Mouse (Mus musculus) splenic B cell, adult 2 months (primary cell): ENCODE results near the gene Bpifb3.

ENCODE experiments used
- DNase-seq: peaks from one replicate; pipeline ENCODE4 v3.0.0-alpha.2; 2011; ENCODE audit warnings: low read depth, low spot score
- H3K27me3 ChIP-seq: 2 replicates; pipeline ENCODE4 v1.6.1; 2012; ENCODE audit warnings: mild to moderate bottlenecking, low read length, moderate library complexity, mixed read lengths; ENCODE audit not compliant: control insufficient read depth, poor library complexity, insufficient read depth, severe bottlenecking
- H3K36me3 ChIP-seq: 2 replicates; pipeline ENCODE4 v1.6.1; 2012; ENCODE audit warnings: mild to moderate bottlenecking, low read length, moderate library complexity, mixed read lengths; ENCODE audit not compliant: control insufficient read depth, poor library complexity, insufficient read depth, severe bottlenecking

Bpifb3 gene

DNA sequence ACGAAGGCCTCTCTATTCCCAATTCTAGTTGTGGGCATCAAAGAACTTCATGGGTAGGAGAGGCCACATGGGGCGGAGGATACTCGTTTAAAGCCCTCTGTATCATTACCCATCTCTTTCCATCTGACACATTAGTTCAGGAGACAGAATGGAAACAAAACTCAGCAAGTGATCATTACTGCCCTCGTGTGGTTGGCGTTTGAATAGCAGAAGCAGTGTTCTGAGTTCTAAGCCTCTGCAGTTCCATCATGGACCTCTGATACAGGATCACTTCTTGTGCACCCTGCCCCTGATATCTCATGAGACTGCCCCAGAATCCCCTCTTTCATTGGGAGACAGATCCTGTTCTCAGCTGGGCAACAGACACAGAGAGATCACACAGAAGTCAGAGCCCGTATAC lies 34.9 kb downstream of the Bpifb3 start:
- H3K36me3 ChIP-seq, result no peaks in the 10 kb centered on the region
- H3K27me3 ChIP-seq, result no peaks in the 10 kb centered on the region
- peak; percentile 76 for DNase-seq

DNA sequence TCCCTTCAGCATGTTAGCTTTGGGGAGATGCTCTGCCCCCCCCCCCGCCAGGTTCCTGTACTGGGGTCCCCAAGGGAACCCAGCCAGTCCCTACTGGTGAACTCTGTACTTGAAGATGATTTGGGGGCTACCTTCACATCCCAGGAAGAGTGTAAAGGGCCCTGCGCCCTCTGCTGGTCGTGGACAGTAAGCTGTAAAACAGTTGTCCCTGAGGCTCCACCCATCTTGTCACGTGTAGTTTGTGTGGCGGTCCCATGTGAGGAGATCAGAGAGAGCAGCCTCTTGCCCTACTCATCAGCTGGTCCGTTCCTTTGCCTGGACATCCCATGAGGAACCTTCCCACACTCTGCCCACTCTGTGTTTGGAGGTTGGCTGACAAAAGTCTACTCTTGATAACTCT lies 35.8 kb downstream of the Bpifb3 start:
- no peaks in the 10 kb centered on the region for H3K27me3 ChIP-seq
- DNase-seq, result peak; percentile 74

DNA sequence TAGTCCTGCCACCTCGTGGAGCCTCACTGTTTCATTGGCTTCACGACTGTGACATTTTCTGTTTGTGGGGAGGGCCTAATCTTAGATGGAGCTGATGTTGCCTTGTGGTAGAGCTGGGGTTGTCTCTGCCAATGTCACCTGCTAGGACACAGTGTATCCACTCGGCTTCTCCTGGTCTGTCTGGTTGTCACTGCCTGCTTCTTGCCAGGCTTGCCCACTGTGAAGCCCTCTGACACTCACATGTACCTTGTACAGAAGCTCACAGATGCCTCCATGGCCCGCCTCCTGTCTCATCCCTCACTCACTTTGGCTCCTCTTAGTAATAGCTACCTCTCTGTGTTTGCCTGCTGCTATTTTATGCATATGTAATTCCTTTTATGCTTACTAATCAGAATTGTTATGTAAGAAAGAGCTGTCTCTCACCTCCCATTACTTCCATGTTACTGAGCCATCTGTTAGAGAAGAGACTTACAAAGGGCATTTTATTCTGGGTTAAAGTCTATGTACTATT lies 44.8 kb downstream of the Bpifb3 start:
- DNase-seq, result no peak
- no peaks in the 10 kb centered on the region for H3K27me3 ChIP-seq
- H3K36me3 ChIP-seq, result no peaks in the 10 kb centered on the region

More for the DNA sequence above, 35.8 kb downstream of the Bpifb3 start:
- H3K36me3 ChIP-seq, result no peaks in the 10 kb centered on the region

DNA sequence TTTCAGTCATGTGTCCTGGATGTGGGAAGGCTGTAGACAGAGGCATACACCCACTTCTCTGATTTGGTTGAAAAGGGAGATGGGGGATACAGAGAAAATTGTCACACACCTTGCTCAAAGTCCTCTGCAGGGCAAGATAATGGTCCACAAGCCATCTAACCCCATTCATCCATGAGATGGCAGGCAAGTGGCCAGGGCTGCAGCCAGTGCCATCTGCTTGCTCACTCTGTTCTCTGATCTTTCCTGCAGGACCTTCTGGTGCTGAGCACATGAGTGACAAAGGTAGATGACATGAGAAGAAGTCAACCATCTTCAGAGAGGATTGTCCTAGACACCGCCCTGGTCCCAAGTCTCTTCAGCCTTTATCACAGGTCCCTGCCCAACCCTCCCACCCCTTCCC lies 45.3 kb downstream of the Bpifb3 start:
- Histone ChIP-seq H3K27me3 (no peaks in the 10 kb centered on the region), H3K36me3 (no peaks in the 10 kb centered on the region)
- no peak for DNase-seq

DNA sequence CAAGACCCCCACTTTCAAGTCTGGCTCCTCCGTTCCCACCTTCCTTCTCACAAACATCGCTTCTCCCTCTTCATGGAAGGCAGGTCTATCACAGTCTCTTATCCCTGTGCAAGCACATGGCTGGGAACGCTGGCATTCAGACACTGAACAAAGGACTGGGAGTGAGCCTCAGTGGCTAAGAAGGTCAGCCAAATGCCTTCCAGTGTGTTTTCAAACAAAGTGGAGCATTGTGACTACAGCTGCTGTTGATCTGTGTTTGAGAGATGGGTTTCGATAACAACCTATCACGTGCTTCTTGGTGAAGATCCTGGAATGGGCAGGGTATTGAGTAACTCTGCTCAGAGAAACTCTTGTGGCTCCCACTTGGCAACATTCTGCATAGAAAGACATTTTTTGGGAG lies 52.2 kb downstream of the Bpifb3 start:
- DNase-seq, result no peak
- Histone ChIP-seq H3K27me3 (no peaks in the 10 kb centered on the region), H3K36me3 (no peaks in the 10 kb centered on the region)

DNA sequence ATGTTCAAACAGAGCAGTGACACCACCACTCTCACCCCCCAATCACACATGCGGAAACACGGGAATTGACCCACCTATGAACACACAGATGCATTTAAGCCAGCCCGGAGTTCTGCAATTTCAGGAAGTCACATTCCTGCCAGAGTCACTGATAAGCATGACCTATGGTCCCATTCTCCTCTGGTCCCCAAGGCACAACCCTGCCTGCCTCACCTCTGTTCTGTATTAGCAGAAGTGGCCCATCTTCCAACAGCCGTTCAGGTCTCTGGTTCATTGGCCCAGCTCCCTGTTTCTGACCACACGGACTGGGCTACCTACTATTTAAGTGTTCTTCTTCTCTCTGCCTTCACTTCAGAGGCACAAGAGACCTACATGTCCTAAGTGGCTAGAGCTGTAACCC lies 56.6 kb downstream of the Bpifb3 start, which contains the start of gene Bpifa6:
Gene Bpifa6, plus strand, starts transcription at position 364 of the 400 bp plus-strand sequence.
- Histone ChIP-seq H3K36me3 (no peaks in the 10 kb centered on the region), H3K27me3 (no peaks in the 10 kb centered on the region)
- DNase-seq, result no peak
